Mouse (Mus musculus) urinary bladder, postnatal 4 days (tissue): ENCODE measurements around the gene Krtap5-4.
A peak's percentile ranks its signal among the peaks of the same experiment; 100 is the strongest.
"Not testable (repeated sequence)": the region's sequence is repeated elsewhere in the genome, so short reads cannot be mapped to it uniquely, and the experiment has no call there.

ENCODE experiments used
- DNase-seq, 2 experiments: peaks; one replicate each; pipeline ENCODE4 v3.0.0; 2021 to 2022; ENCODE audit warnings: low spot score in 2 of 2

The Krtap5-4 gene

GRCm38 (mm10) chr7:142321637-142322306 lies 18.4 kb downstream of the Krtap5-4 start:
- DNase-seq, result not testable (repeated sequence)

GRCm38 (mm10) chr7:142322641-142323040 lies 19.3 kb downstream of the Krtap5-4 start:
- DNase-seq, result no peak

GRCm38 (mm10) chr7:142323396-142324117 lies 20.2 kb downstream of the Krtap5-4 start:
- DNase-seq, result no peak

GRCm38 (mm10) chr7:142326714-142327445 lies 23.5 kb downstream of the Krtap5-4 start:
- DNase-seq, result no peak

- no peak for DNase-seq
These were observed 25.2 kb downstream of the Krtap5-4 start for GRCm38 (mm10) chr7:142328507-142328906.

- no peak for DNase-seq
These were observed 26.9 kb downstream of the Krtap5-4 start for GRCm38 (mm10) chr7:142330271-142330724.

- DNase-seq, result no peak
These were observed 27.9 kb downstream of the Krtap5-4 start for GRCm38 (mm10) chr7:142331281-142331680.

- DNase-seq, result not testable (repeated sequence)
These were observed 29.4 kb downstream of the Krtap5-4 start for GRCm38 (mm10) chr7:142332741-142333140.

- DNase-seq, result peak; percentile 76 to 93
These were observed 30.9 kb downstream of the Krtap5-4 start for GRCm38 (mm10) chr7:142334246-142334645.

GRCm38 (mm10) chr7:142335151-142335550 lies 31.8 kb downstream of the Krtap5-4 start:
- no peak for DNase-seq

- no peak for DNase-seq
These were observed 37.1 kb downstream of the Krtap5-4 start for GRCm38 (mm10) chr7:142340269-142340970.

GRCm38 (mm10) chr7:142341564-142342246 lies 38.4 kb downstream of the Krtap5-4 start:
- DNase-seq, result no peak

- no peak for DNase-seq
These were observed 38.9 kb downstream of the Krtap5-4 start for GRCm38 (mm10) chr7:142342247-142342640.

- no peak for DNase-seq
These were observed 44.2 kb downstream of the Krtap5-4 start for GRCm38 (mm10) chr7:142347542-142347941.

GRCm38 (mm10) chr7:142349308-142349961 lies 46.1 kb downstream of the Krtap5-4 start:
- DNase-seq, result no peak

GRCm38 (mm10) chr7:142351569-142351968 lies 48.2 kb downstream of the Krtap5-4 start:
- DNase-seq, result no peak

GRCm38 (mm10) chr7:142353854-142354253 lies 50.5 kb downstream of the Krtap5-4 start:
- DNase-seq, result no peak
